Mouse (Mus musculus) T-helper 2 cell (primary cell): ENCODE results near the gene Gm20388.

Experiments
- in situ Hi-C: fragments of 300-600 bp; cut with MboI, MseI; formaldehyde crosslinking; loops from one replicate; pipeline ENCODE4 v1.15.1; 2025; ENCODE audit warnings: high pct_unique_total_duplicates

Gm20388 gene

DNA sequence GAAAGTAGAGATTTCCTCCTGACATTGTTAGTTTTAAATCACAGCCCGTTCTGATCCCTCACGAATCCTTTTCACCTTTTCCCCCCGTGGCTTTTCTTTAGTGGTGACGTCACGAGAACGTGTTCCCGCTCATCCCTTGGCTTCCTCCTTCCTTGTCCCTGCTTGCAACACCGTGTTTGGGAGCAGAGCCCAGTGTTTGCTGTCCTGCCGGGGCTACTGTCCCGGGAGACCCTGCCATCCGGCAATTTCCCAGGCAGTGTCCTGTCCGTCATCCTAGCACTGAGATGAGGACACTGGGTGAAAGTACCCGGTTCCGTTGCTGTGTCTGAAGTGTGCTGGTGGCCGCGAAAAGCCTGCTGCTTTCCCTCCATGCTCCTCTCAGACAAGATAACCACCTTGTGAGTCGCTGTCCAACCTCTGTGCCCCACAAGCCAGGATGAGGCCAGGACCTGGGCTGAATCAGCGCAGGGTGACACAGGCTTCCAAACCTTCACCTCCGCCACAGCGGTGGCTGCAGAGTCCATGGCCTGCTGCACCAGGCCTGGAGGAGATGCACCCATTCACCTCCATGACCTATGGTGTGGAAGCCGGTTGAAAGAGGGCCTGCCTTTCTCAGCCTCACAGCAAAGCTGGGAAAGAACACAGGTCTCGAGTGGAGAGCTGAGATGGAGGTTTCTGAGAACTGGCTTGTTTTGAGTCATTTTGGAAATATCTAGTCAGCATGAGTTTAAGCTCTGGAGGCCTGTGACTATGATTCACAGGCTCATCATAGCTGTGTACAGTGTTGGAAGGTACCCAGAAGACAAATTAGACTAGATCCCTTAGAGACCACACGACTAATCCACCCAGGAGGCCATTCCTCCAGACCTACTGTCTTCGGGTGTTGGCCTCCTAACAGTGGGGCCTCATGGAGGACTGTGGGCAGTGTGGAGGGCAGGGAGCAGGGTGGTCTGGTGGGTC lies 4367.6 kb downstream of the Gm20388 start:
- in situ Hi-C loops, result no loop called here

DNA sequence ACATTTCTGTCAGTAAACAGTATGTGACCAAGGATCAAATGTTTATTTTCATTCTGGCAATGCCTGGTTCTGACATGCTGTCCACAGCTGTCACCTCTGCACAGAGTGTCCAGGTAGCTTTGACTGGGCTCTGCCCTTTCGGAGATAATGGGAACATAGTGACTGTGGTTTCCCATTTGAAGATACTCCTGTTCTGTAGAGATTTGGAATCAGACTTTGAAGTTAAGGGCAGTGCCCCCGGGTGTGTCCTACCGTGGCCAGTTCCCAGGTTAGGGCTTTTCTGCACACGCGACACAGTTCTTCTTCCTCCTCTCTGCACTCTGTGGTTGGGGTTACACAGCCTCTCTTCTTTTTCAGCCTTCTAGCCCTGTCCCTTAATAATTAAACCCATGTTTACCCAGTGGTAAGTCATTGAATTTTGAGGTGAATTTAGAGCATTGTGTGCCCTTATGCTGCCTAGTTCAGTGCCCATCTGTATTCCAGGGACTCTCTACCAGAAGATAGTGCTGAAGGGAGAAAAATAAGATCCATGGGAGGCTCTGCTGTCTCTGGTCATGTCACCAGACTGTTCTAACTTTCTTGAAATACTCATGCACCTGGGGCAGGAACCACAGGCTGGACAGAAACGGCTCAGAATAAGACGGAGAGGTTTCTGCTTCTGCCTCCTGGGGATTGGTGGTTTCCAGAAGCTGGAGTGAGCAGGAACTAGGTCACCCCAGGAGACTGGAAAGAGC lies 4368.5 kb downstream of the Gm20388 start:
- in situ Hi-C loops, result no loop called here

DNA sequence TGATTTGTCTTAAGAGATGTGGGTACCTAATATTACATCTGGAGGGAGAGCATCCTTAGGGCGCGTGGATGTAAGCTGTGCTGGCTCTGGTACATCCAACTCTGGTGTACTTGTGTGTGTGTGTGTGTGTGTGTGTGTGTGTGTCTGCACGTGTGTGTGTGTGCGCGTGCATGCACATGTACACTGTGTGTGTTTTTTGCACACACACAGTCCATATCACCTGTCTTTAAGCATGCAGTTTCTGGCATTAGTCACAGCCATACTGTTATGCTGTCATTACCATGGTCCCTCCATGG lies 4369.0 kb downstream of the Gm20388 start:
- in situ Hi-C loops, result no loop called here

DNA sequence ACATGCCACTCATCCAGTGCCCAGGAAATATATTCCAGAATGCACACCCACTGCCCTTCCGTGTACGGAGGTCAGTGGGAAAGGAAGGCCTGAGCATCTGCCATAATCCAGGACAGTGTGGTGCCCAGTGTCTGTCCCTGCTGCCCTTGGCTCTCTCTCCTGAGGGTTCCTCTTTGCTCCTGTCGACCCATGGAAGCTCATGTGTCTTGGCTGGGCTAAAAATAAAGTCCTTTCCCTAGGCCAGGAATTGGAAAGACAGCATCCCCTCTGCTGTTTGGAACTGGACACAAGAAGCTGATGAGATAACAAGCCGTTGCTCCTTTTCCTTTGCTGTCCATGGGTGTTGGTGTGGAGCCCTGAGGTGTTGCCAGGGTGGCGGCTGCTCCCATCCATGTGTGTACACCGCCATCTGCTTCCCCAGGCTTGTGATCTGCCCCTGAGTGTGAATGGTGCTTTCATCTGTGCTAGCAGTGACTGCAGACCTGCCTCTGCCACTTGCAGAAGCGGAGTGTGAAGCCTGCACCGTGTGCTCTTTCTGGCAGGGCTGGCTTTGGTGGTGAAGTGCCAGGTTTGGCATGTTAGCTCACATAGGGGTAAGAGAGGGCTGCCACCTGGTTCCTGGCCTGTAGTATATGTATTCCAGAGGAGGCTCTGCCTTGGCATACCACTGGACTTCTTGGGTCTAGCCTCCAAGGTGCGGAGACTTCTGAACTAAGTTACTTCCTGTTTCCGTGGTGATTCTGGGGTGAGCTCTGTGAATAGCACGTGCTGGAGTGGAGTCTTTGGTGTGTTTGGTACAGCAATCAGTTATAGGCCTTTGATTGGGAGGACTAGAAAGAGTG lies 4371.3 kb downstream of the Gm20388 start:
- in situ Hi-C loops, result no loop called here

DNA sequence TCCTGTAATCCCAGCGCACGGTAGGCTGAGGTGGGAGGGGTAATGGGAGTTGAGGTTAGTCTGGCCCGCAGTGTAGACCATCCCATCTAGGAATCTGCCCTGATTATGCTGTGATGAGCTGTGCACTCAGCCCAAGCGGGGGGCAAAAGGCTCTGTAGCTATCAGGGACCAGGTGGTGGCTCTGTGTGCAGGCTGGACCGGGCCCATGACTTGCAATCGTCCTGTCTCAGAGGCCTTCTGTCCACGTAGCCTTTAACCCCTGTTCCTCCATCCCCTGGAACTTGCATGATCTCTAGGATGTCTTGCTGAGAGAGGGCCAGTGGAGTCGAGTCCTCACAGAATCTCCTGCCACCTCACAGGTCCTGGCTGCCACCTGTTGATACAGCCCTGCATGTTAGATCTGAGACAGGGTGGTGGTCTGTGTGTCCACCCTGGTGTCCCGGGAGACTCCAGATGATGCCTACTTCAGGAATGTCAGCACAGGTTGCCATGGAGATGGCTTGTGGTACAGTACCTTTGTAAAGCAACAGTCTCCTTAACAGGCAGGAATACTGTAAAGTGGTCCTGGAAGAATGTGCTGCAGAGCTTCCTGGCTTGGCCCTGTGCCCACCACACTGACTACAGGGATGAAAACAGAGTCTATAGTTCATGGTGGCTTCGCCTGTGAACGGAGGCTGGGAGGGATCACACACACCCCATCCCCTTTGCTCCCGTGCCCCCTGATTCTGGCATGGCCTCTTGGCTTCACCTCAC lies 4372.4 kb downstream of the Gm20388 start:
- in situ Hi-C loops, result no loop called here

DNA sequence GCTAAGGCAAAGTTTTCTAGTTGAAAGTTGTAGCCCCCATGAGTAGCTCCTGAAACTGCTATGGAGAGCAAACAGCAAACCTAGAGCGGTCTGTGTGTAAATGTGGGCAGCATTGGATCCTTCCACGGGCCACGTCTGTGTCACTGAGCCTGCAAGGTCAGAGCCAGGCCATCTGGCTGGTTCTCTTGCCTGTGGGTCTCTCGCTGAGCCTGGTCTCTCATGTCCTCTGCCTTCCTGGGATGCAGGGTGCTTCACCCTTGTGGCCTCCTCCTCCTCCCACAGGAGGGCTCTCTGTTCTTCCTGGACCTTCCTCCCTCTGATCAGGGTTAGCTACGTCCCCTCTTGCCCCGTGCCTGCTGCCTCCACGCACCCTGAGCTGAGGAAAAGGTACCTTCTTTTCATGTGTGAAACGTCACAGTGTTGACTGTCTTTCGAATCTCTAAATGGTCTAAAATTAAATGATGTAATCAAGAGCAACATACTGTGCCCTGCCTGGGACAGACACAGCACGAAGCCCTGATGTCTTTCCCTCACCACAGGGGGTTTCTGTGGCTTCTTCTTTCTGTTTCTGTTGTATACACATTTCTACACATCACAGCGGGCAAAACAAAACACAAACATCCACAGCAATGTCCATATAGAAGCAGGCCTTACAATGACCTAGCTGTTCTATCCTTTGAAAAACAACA lies 4373.1 kb downstream of the Gm20388 start:
- in situ Hi-C loops, result no loop called here

DNA sequence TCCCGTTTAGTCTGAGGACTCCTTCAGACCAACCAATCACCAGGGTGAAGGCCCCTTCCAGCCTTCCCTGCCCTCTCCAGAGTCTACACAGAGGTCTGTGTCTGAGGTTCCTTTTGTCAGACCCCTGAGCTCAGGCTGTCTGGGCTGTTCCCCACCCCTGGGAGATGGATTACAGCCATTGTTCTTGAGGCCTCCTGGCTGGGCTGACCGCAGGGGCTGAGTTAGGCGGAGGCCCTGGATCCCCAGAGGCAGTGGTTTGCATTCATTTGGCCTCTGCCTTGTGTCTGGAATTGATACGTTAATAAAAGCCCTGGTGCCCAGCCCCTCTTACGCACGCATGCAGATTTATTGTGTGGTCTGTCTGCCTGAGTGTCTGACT lies 4373.7 kb downstream of the Gm20388 start:
- in situ Hi-C loops, result no loop called here

DNA sequence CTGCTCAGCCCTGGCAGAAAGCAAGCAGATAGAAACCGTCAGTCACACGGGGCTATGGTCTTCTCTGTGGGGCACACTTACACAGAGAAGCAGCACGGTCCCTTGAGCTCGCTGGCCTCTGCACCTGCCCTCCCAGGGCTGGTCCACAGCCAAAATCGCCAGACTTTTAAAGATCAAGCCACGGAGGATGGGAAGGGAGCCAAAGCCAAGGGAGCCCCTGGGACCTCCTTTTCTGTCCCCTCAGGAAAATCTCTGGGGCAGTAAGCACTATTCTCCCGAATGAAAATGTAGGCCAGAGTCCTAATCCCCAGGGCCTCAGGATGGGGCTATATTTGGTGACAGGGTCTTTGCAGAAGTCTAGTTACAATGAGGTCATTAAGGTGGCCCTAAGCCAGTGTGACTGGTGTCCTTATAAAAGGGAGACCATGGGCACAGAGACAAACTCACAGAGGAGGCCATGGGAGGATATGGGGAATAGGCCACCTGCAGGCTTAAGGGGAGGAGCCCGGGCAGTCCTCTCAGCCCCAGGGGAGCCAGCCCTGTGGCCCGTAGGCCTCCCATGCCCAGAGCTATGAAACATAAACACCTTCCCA lies 4374.4 kb downstream of the Gm20388 start:
- in situ Hi-C loops, result no loop called here

DNA sequence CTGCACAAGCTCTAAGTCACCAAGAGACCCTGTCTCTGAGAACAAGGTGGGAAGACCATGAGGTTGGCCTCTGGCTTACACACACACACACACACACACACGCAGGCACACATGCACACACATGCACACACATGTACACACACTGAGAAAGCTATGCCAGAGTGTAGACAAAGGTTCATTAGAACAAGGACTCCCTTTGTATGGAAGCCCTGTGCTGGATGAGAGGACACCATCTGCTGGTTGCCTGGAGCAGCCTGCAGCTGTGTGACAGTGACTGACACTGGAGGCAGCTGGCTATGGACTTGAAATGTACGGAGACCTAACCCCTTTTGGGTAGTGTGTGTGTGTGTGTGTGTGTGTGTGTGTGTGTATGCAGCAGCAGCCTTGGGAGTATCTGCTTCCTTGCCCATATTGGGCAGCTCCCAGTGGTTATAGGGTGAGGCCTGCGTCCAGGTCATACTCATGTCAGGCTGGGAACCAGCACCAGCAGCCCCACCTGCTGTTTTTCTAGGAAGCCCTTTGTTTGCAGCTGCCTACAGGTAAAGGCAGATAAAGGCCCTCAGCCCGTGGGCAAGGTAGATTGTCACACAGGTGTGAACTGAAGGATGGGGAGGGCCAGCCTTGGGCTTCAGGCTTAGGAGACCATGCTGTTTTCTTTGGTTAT lies 4376.0 kb downstream of the Gm20388 start:
- in situ Hi-C loops, result no loop called here

DNA sequence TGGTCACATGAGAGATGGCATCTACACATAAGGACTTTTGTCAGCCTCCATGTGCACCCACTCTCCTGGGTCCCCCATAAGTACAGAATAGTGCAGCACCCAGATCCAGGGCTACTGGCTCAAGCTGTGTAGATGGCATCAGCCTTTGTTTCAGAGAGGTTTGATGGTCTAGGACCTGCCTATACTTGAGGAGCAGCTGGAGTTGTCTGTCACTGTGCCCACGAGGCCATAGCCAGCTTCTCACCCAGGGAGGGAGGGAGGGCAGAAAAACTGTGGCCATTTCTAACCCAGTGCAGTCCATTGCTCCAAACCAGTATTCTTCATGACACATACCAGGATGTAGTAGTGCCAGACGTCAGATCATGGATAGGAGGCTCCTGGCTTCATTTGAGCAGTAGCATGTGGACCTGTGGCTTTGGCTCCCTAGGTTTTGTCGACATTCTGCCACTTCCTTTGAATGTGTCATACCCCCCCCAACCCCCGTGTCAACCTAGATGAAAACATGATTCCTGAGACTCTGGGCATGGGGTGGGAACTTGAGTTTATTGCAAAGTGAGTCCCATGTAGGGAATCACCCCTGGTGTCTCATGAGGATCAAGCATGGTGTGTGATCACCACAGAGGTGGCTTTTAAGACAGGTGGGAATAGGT lies 4377.7 kb downstream of the Gm20388 start:
- in situ Hi-C loops, result no loop called here

DNA sequence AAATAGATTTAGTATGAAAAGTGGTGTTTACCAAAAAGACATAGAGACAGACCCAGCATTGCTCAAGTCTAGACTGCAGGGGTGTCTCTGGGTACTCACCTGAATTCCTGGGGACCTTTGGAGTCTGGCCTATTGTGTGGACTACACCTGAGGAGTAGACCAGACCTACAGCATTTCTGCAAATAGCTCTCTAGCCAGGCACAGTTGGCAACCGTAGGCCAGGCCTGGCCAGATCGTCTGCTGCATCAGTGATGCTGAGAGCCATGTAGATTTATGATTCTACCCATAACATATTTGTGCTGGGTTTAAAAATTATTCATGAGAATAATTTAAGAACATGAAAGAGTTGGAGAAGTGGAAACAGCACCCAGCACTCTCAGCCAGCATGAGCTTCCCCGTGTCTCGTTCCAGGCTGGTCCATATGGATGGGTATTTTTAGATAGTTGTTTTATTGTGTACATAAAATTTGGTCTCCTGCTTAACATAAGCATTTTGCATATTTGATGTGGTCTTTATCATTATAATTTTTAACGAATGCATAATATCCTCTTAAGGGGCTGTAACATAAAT lies 4378.9 kb downstream of the Gm20388 start:
- in situ Hi-C loops, result no loop called here

DNA sequence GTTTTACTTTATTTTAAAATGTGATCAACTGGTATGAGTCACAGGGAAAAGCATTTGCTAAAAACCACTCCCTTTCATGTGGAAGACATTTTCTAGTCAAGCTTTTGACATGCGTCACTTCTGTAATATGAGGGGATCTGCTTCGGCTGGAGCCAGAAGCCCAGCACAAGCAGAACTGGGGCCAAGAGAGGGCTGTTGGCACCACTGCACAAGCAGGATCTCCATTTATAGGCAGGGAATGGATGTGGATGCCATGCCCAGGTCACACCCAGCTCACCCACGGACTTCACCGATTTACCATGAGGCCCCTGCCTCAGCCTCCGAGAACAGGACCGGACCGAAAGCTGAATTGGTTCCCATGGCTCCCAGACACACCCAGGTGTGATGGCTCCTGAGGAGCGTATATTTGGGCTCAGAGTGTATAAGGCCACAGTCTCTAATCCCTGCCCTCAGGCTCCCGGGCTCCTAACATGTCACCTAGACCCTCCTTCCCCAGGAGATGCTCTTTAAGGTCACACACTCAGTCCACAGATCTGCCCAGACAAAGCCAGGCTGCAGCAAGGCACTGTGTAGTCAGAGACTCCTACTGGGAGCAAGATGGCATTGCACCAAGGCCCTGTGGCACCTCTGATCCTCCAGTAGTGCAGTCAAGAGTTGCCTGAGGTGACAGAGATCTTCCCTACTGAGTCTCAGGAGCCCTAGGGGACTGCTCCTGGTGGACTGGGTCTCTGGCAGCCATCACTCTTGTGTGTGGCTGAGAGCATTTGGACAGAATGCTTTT lies 4380.5 kb downstream of the Gm20388 start:
- in situ Hi-C loops, result no loop called here

DNA sequence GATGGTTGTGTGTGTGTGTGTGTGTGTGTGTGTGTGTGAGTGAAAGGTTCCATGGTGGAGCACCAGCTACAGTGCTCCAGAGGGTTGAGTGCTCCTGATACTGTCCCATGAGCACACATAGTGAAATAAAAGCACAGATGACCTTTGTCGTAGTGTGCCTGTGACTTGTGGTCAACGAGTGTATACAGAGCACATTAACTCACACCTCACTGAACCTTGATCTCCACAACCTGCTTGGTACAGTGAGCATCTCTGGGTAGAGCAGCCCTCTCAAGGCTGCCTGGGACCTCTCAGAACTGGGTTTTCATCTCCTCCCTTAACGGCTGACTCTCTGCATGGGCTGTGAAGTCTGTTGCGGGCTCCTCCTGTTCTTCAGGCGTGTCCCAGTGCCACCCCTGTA lies 4381.1 kb downstream of the Gm20388 start:
- in situ Hi-C loops, result no loop called here

DNA sequence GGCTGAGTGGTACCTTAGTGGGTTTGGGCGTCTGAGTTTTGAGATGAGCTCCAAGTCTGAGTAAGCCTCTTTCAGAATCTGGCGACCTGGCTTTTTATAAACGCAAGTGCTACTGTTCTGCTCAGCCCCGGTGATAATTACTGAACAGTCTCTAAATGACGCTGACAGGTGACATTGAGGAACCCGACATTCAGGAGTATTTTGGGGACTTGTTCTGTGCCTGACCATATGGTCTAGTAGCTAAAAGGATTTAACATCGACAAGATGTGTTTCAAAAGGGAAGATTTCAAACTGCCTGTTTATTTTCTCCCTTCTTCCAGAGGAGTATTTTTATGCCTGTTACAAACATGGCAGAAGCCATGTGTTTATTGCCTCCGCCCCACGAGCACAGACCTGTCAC lies 4382.3 kb downstream of the Gm20388 start:
- in situ Hi-C loops, result no loop called here

DNA sequence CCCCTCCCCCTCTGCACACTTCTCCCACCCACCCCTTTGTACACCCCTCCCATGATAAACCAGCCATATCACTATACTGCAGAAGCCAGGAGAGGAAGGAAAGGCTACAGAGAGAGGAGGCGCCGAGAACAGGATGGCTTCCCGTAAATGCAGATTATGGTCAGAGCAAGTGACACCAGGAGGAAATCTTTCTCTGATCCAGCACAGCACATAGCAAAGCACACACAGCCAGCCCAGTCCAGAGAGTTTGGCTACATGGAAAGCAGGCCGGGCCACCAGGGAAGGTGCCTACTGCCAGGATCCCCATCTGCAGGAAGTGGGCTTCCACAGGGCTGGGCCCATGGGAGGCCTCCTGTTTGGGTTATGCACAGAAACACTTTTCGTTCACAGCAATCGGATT lies 4383.8 kb downstream of the Gm20388 start:
- in situ Hi-C loops, result no loop called here

DNA sequence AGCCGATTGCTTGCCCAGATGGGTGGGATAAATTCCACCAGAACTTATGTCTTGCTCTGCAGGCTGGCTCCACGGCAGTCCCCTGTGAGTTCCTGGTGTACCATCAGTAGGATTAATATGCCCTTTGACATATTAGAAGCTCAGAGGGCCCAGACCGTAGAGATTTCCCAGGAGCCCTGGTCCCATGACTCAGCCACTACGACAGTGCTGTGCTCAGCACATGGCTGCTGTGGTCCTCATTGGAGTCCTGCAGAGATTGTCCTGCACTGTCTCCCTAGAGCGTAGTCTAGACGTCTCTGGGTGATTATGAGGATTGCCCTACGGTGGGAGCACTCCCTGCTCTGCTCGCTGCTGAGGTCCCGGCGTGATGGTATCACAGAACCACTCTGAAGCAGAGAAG lies 4384.3 kb downstream of the Gm20388 start:
- in situ Hi-C loops, result no loop called here

DNA sequence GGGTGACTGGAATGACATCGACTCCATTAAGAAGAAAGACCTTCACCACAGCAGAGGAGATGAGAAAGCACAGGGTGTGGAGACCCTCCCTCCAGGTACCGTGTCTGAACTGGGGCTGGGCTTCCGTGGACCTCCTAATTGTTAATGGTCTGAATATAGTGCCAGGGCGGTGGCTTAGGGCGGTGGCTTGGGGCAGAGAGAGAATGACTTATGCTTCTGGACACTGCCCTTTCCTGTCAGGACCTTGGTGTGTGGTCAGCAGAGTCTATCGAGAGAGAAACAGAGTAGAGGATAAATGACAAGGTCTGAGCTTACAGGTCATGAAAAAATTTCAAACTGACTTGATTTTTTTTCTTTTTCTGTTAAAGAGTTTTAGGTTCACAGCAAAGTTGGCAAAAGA lies 4384.7 kb downstream of the Gm20388 start:
- in situ Hi-C loops, result no loop called here

DNA sequence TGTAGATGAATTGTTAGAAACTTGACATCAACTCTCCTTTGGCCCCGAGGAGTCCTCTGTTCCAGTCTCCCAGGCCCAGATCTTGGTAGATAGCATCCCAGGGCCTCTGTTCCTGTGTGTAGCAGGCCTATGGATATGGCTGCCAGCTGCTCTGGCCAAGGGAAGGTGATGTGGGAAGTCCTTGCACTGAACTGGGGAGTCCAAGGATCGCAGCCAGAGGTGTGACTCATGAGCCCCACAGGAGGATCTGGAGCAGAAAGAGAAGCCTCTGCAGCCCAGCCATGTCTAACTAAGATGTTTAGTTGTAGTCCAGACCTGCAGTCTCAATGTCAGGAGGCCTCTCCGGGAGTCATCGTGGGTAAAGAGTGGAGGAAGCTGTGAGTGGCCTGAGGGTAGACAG lies 4390.9 kb downstream of the Gm20388 start:
- in situ Hi-C loops, result no loop called here
